Mouse (Mus musculus) ES-Bruce4 (cell line): ENCODE data around the gene Mbd5. TPM values are rescaled to one million over a fixed set of nuclear protein-coding genes. Genes with fewer than 3 reads are reported as not detected.

Experiments
- H3K27ac ChIP-seq: 2 replicates; pipeline ENCODE4 v1.5.1; 2012; ENCODE audit warnings: low read length, inconsistent platforms; ENCODE audit not compliant: insufficient read depth
- H3K27me3 ChIP-seq: 2 replicates; pipeline ENCODE4 v1.6.1; 2012; ENCODE audit warnings: mild to moderate bottlenecking, low read length, inconsistent platforms; ENCODE audit not compliant: control insufficient read depth, poor library complexity, insufficient read depth, severe bottlenecking
- H3K36me3 ChIP-seq: 2 replicates; pipeline ENCODE4 v1.6.1; 2012; ENCODE audit warnings: inconsistent platforms, mild to moderate bottlenecking, low read length, moderate library complexity; ENCODE audit not compliant: control insufficient read depth, poor library complexity, insufficient read depth, severe bottlenecking
- H3K4me1 ChIP-seq: one replicate; pipeline ENCODE4 v1.8.1; 2011; ENCODE audit warnings: low read length; ENCODE audit not compliant: control insufficient read depth, insufficient read depth
- H3K4me3 ChIP-seq: 2 replicates; pipeline ENCODE4 v1.5.1; 2011; ENCODE audit warnings: low read depth, mild to moderate bottlenecking, low read length
- H3K9ac ChIP-seq: 2 replicates; pipeline ENCODE4 v1.6.1; 2012; ENCODE audit warnings: low read depth, mild to moderate bottlenecking, inconsistent platforms; ENCODE audit not compliant: poor library complexity, severe bottlenecking
- H3K9me3 ChIP-seq: replicated peaks from 2 replicates; pipeline ENCODE4 v1.6.1; 2012; ENCODE audit warnings: mild to moderate bottlenecking, low read length, inconsistent platforms; ENCODE audit not compliant: control insufficient read depth, poor library complexity, insufficient read depth, severe bottlenecking
- CTCF ChIP-seq: IDR thresholded peaks from one replicate; pipeline ENCODE4 v1.8.1; 2011; ENCODE audit warnings: low read depth, low read length
- EP300 ChIP-seq: IDR thresholded peaks from 2 replicates; pipeline ENCODE4 v1.6.1; 2011; ENCODE audit warnings: low read depth, low read length; ENCODE audit not compliant: insufficient read depth
- POLR2A ChIP-seq: IDR thresholded peaks from one replicate; pipeline ENCODE4 v1.8.1; 2011; ENCODE audit warnings: low read length; ENCODE audit not compliant: insufficient read depth
- polyA plus RNA-seq: library from polyadenylated mRNA; stranded (reverse); fragments of >200 nt; gene quantifications from 2 replicates; pipeline ENCODE4 v1.2.4, GENCODE M21; 2011; ENCODE audit warnings: low read depth; ENCODE audit not compliant: missing spikeins, insufficient read depth, insufficient read length

Gene Mbd5
- polyA plus RNA-seq, 1 experiment: 26.1 TPM

- Histone ChIP-seq H3K27ac (no peak overlapping the region), H3K36me3 (no peaks in the 10 kb centered on the region)
- no peak for TF ChIP-seq EP300
- TF ChIP-seq CTCF: no peak
- TF ChIP-seq POLR2A: no peak
These were observed 170.6 kb downstream of the Mbd5 start for GRCm38 (mm10) chr2:49119875-49120274.

GRCm38 (mm10) chr2:49121603-49122002 is 172.3 kb downstream of the Mbd5 start:
- no peaks in the 10 kb centered on the region for H3K9me3 ChIP-seq
- no peak for TF ChIP-seq EP300
- no peak for TF ChIP-seq CTCF
- no peak for TF ChIP-seq POLR2A
- H3K27me3 ChIP-seq: no peaks in the 10 kb centered on the region
- no peak overlapping the region for H3K27ac ChIP-seq
- no peak overlapping the region for H3K9ac ChIP-seq
- no peaks in the 10 kb centered on the region for H3K36me3 ChIP-seq
- no peaks in the 10 kb centered on the region for H3K4me1 ChIP-seq
- no peak overlapping the region for H3K4me3 ChIP-seq

More at GRCm38 (mm10) chr2:49119875-49120274, 170.6 kb downstream of the Mbd5 start:
- Histone ChIP-seq H3K9ac (no peak overlapping the region), H3K4me3 (no peak overlapping the region), H3K27me3 (no peaks in the 10 kb centered on the region), H3K4me1 (no peaks in the 10 kb centered on the region), H3K9me3 (no peaks in the 10 kb centered on the region)

GRCm38 (mm10) chr2:49142186-49142585 is 192.9 kb downstream of the Mbd5 start:
- H3K4me3 ChIP-seq: no peak overlapping the region
- H3K27ac ChIP-seq: no peak overlapping the region
- TF ChIP-seq EP300: no peak
- no peak for TF ChIP-seq POLR2A
- no peak for TF ChIP-seq CTCF
- H3K27me3 ChIP-seq: no peaks in the 10 kb centered on the region
- no peaks in the 10 kb centered on the region for H3K4me1 ChIP-seq
- H3K9ac ChIP-seq: no peak overlapping the region
- no peaks in the 10 kb centered on the region for H3K36me3 ChIP-seq
- H3K9me3 ChIP-seq: no peaks in the 10 kb centered on the region

- no peaks in the 10 kb centered on the region for H3K4me1 ChIP-seq
- no peak overlapping the region for H3K27ac ChIP-seq
- H3K9me3 ChIP-seq: no peaks in the 10 kb centered on the region
- no peak overlapping the region for H3K4me3 ChIP-seq
- TF ChIP-seq CTCF (no peak), EP300 (no peak), POLR2A (no peak)
- no peaks in the 10 kb centered on the region for H3K36me3 ChIP-seq
- H3K27me3 ChIP-seq: no peaks in the 10 kb centered on the region
- no peak overlapping the region for H3K9ac ChIP-seq
These were observed 204.3 kb downstream of the Mbd5 start for GRCm38 (mm10) chr2:49153649-49154048.

- no peaks in the 10 kb centered on the region for H3K4me1 ChIP-seq
- H3K27ac ChIP-seq: no peak overlapping the region
- H3K9me3 ChIP-seq: no peaks in the 10 kb centered on the region
- no peak overlapping the region for H3K4me3 ChIP-seq
- H3K27me3 ChIP-seq: no peaks in the 10 kb centered on the region
- no peaks in the 10 kb centered on the region for H3K36me3 ChIP-seq
- no peak overlapping the region for H3K9ac ChIP-seq
- TF ChIP-seq POLR2A (no peak), CTCF (no peak), EP300 (no peak)
These were observed 211.1 kb downstream of the Mbd5 start for GRCm38 (mm10) chr2:49160232-49160947.

- no peaks in the 10 kb centered on the region for H3K27me3 ChIP-seq
- no peaks in the 10 kb centered on the region for H3K4me1 ChIP-seq
- H3K4me3 ChIP-seq: no peak overlapping the region
- H3K36me3 ChIP-seq: no peaks in the 10 kb centered on the region
- TF ChIP-seq POLR2A (no peak), CTCF (no peak)
- H3K9ac ChIP-seq: no peak overlapping the region
- H3K9me3 ChIP-seq: no peaks in the 10 kb centered on the region
- no peak overlapping the region for H3K27ac ChIP-seq
These were observed 220.5 kb downstream of the Mbd5 start for GRCm38 (mm10) chr2:49169766-49170165.
